Mouse (Mus musculus): ENCODE measurements around the gene Dmrt1. TPM values are rescaled to one million over a fixed set of nuclear protein-coding genes. Genes with fewer than 3 reads are reported as not detected.

The Dmrt1 gene
- polyA plus RNA-seq (2014; fragmentation: Illumina TruSeq; extraction: RNeasy Lipid Tissue Mini Kit (QIAGEN cat#74804)): not detected

DNA sequence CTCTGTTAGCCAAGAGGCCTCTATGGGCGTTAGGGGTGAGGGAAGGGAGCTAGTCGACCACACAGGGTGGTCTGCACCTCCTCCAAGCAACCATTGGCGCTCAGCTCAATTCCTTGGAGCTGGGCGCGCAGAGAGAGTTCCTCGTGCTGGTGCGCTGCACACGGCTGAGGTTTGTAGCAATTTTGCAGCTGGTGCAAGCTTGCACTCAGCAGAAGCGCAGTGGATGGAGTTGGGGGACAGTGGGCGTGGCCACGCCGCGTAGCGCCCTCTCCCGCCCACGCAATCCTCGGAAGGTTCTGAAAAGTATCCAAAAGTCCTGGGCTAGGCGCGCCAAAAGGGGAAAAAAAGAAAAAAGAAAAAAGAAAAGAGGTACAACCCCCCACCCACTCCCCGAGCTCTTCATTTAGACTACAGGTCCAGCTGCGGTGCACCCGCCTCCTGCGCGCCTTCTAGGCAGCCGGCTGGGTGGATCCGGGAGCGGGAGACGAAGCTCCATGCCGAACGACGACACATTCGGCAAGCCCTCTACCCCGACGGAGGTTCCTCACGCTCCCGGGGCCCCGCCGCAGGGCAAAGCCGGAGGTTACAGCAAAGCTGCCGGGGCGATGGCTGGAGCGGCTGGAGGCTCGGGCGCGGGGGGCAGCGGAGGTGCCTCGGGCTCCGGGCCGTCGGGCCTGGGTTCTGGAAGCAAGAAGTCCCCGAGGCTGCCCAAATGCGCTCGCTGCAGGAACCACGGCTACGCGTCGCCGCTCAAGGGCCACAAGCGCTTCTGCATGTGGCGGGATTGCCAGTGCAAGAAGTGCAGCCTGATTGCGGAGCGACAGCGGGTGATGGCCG, at the start of gene Dmrt1:
Gene Dmrt1 (plus strand): TSS at position 259 of the 837 bp plus-strand sequence.

DNA sequence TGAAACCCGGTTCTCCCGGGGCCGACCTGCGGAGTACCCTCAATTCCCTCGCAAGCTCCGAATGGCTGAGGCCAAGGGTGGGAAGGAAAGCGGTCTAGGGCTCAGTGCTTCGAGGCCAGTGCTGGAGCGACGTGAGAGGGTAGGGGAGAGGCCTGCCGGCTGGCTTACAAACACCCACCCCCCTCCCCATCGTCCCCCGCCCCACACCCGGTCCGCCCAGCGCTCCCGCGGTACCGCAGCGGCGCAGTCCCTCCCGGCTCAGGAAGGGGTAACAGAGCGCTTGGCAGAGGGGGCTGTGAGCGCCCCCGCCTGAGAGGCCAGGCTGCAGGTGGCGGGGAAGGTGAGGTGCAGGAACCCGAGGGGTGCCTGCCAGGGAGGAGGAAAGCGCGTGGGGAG, 104.6 kb downstream of the Dmrt1 start, which contains the start of gene Dmrt3:
Gene Dmrt3 (plus strand): TSS at position 287 of the 396 bp plus-strand sequence.

Other genes starting within 250 kb of the Dmrt1 start
- not detected for gene Dmrt3, start 104.7 kb downstream of the Dmrt1 start, polyA plus RNA-seq (2014; fragmentation: Illumina TruSeq; extraction: RNeasy Lipid Tissue Mini Kit (QIAGEN cat#74804))
- not detected for gene Dmrt2, start 166.8 kb downstream of the Dmrt1 start, polyA plus RNA-seq (2014; fragmentation: Illumina TruSeq; extraction: RNeasy Lipid Tissue Mini Kit (QIAGEN cat#74804))

Data from ovary, adult 10 weeks (tissue).